Mouse (Mus musculus) thymus, adult 2 months (tissue): Measurements from ENCODE around the gene Fbxl5. TPM values are rescaled to one million over a fixed set of nuclear protein-coding genes. Genes with fewer than 3 reads are reported as not detected.

ENCODE experiments used
- DNase-seq: peaks from one replicate; pipeline ENCODE4 v3.0.0; 2021
- H3K27ac ChIP-seq: fragments of 200-500 bp; 2 replicates; pipeline ENCODE4 v1.5.1; 2012; ENCODE audit warnings: low read length, control low read depth; ENCODE audit not compliant: control insufficient read depth, insufficient read depth
- H3K27me3 ChIP-seq: fragments of 200-500 bp; 2 replicates; pipeline ENCODE4 v1.6.1; 2012; ENCODE audit warnings: mild to moderate bottlenecking, low read length, moderate library complexity, mixed read lengths; ENCODE audit not compliant: control insufficient read depth, insufficient read depth
- H3K36me3 ChIP-seq: fragments of 200-500 bp; 2 replicates; pipeline ENCODE4 v1.6.1; 2012; ENCODE audit warnings: mild to moderate bottlenecking, low read length, moderate library complexity; ENCODE audit not compliant: control insufficient read depth, insufficient read depth
- H3K4me1 ChIP-seq: fragments of 200-500 bp; replicated peaks from 2 replicates; pipeline ENCODE4 v1.6.1; 2012; ENCODE audit warnings: low read length; ENCODE audit not compliant: control insufficient read depth, insufficient read depth
- H3K4me3 ChIP-seq: fragments of 200-500 bp; 2 replicates; pipeline ENCODE4 v1.5.1; 2012; ENCODE audit warnings: mild to moderate bottlenecking, low read length, control low read depth, moderate library complexity; ENCODE audit not compliant: control insufficient read depth, insufficient read depth
- CTCF ChIP-seq: fragments of 200-500 bp; IDR thresholded peaks from 2 replicates; pipeline ENCODE4 v1.5.1; 2012; ENCODE audit warnings: mild to moderate bottlenecking, control low read depth, low read length, moderate library complexity, borderline replicate concordance; ENCODE audit not compliant: control insufficient read depth, poor library complexity, insufficient read depth; ENCODE audit errors: extremely low read depth
- POLR2A ChIP-seq: fragments of 200-500 bp; IDR thresholded peaks from 2 replicates; pipeline ENCODE4 v1.6.1; 2012; ENCODE audit warnings: mild to moderate bottlenecking, low read length, control low read depth, moderate library complexity; ENCODE audit not compliant: control insufficient read depth, poor library complexity, insufficient read depth; ENCODE audit errors: extremely low read depth
- WGBS: fragments of 180-500 bp; shearing (Covaris S2); methylation state at CpG from one replicate; pipeline ENCODE4 v1.1.7; 2018; 5-methylcytosine and 5-hydroxymethylcytosine counted together
- polyA plus RNA-seq: library from polyadenylated mRNA; depleted of rRNA; stranded (reverse); fragments of >200 nt; gene quantifications from 2 replicates; pipeline ENCODE4 v1.2.3, GENCODE M21; 2012

The Fbxl5 gene
- polyA plus RNA-seq, 1 experiment = 26.7 TPM

DNA sequence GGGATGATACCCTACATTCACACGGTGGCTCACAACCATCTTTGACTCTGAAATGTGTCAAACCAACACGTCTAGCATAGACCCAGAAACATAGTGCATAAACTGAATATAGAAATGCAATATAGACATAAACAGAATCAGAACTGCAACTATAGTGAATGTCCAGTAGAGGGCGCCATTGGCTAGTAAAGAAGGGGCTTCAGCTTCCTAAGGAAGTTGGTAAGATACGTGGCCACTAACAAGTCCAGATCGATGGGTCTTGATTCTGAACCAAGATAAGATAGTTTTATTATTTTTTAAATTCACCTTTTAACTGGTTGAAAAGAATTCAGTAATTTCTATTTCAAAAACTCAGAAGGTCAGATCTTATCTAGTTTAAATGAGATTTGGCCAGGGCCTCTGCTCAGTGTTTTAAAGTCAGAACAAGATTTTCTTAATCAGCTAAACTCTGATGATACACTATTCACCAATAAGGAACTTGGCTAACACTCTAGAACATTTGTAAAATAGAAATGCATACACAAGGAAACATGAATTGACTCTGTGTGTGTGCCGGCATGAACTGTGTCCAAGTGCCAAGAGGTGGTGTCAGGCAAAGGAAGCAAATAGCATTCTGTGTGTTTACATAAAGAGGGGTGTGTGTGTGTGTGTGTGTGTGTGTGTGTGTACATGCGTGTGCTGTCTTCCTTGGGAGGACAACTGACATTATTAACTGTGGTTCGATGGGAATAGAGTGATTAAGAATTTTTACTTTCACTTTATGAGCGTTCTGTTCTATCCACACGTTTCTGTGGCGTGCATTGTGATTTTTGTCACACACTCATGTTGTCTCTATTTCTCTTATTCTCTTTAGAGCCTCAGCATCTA, 19.9 kb upstream of the Fbxl5 start:
- Histone ChIP-seq H3K4me3 (no peak overlapping the region), H3K36me3 (no peaks in the 10 kb centered on the region), H3K4me1 (no peaks in the 10 kb centered on the region), H3K27me3 (no peaks in the 10 kb centered on the region), H3K27ac (no peak overlapping the region)
- TF ChIP-seq POLR2A (no peak), CTCF (no peak)
- WGBS = 15% methylated on average over 11 of the region's 11 CpGs
- peak; percentile 60 for DNase-seq

DNA sequence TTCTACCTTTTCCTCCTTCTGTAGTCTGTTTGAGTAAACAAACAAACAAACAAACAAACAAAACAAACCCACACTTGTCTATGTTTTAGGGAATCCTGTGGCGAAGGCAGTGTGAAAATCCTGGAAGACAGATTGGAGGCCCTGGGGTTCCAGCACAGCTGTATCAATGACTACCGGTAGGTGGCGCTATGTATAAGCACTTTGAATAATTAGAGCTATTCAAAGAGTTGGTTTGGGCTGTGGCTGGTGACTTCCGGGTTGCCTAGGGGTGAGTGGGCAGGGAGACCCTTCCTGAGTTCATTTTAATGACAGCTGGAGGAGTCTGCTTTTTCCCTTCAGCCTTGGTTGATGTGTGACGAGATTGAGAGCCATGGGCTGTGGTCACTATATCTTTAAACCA, 15.9 kb upstream of the Fbxl5 start:
- no peaks in the 10 kb centered on the region for H3K27me3 ChIP-seq
- 41% methylated on average over 5 of the region's 5 CpGs for WGBS
- DNase-seq = peak; percentile 60

GRCm38 (mm10) chr5:43836590-43836989, 15.2 kb upstream of the Fbxl5 start:
- Histone ChIP-seq H3K27me3 (no peaks in the 10 kb centered on the region), H3K4me3 (no peak overlapping the region), H3K36me3 (no peaks in the 10 kb centered on the region), H3K4me1 (no peaks in the 10 kb centered on the region), H3K27ac (no peak overlapping the region)
- TF ChIP-seq CTCF = no peak
- no peak for TF ChIP-seq POLR2A
- no peak for DNase-seq
- 94% methylated on average over 7 of the region's 7 CpGs for WGBS

More for the DNA sequence above, 15.9 kb upstream of the Fbxl5 start:
- Histone ChIP-seq H3K4me3 (no peak overlapping the region), H3K27ac (no peak overlapping the region), H3K36me3 (no peaks in the 10 kb centered on the region), H3K4me1 (no peaks in the 10 kb centered on the region)
- no peak for TF ChIP-seq POLR2A
- no peak for TF ChIP-seq CTCF

DNA sequence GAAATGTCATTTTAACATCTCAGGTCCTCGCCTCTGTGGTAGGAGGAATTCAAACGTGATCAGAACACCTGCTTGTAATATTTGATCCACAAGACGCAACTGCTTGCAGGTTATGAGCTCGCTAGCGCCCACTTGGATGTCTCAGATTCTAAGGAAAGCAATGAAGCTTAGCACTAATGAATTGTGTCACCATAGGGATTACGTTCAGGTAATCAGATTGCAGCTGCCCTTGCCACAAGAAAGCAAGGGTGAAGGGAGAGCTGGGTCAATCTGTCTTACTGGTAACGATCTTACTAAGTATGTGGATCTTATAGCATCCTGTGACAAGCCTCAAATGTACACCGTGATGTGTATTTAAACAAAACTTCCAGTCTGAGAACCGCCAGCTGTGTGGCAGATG, 5.9 kb upstream of the Fbxl5 start:
- WGBS = 53% methylated on average over 9 of the region's 9 CpGs
- H3K4me1 ChIP-seq = peaks cover 23% of the 10 kb centered on the region
- TF ChIP-seq POLR2A (no peak), CTCF (no peak)

DNA sequence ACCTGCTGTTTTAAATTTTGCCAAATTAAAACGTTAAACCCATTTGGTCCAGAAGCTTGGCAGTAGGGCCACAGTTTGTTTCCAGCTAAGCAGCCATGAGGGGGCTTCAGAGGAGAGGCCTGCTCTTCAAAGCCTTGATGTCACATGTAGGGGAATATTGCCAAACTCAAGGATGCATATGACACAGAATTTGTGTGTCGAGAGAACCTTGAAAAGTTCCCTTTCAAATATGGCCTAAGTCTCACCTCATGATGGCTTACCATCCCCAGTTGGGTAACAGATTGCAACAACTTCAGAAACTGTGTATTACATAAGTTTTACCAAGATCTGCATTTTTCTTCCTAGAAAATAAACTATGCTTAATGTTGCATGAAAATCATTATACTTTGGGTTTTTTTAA, 5.4 kb upstream of the Fbxl5 start:
- Histone ChIP-seq H3K4me1 (peaks cover 23% of the 10 kb centered on the region), H3K27me3 (no peaks in the 10 kb centered on the region), H3K27ac (peak overlapping the region; percentile 55; the same call in 1 of the 2 replicates), H3K4me3 (no peak overlapping the region), H3K36me3 (no peaks in the 10 kb centered on the region)
- TF ChIP-seq POLR2A (no peak), CTCF (no peak)
- DNase-seq = no peak
- WGBS = 92% methylated on average over 2 of the region's 2 CpGs

More for the DNA sequence above, 5.9 kb upstream of the Fbxl5 start:
- Histone ChIP-seq H3K36me3 (no peaks in the 10 kb centered on the region), H3K27me3 (no peaks in the 10 kb centered on the region), H3K27ac (no peak overlapping the region), H3K4me3 (no peak overlapping the region)
- no peak for DNase-seq

GRCm38 (mm10) chr5:43824580-43824979, 3.1 kb upstream of the Fbxl5 start:
- no peaks in the 10 kb centered on the region for H3K27me3 ChIP-seq
- peak overlapping the region; percentile 84 for H3K27ac ChIP-seq
- peak; percentile 70 for DNase-seq
- no peak overlapping the region for H3K4me3 ChIP-seq
- TF ChIP-seq POLR2A (no peak), CTCF (no peak)
- H3K36me3 ChIP-seq = no peaks in the 10 kb centered on the region
- WGBS = 11% methylated on average over 3 of the region's 3 CpGs
- H3K4me1 ChIP-seq = peaks cover 30% of the 10 kb centered on the region

DNA sequence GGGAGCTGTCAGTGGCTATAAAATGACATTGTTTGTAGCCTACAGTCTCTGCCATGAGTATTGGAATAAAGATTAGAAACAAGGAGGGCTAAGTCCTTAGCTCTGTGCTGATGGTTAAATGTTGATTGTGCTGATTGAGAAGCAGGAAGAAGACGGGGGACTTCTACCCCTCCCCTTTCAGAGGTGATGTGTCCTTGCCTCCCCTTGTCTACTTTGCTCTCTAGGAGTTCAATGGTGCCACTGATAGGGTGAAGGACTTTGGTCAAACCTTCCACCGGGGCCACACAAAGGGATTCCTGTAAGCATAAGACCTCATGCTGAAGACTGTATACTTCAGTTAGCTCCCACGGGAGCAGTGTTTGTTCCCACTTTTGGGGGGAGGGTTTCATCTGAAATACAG, 1.4 kb upstream of the Fbxl5 start:
- no peak for DNase-seq
- H3K4me3 ChIP-seq = no peak overlapping the region
- H3K4me1 ChIP-seq = peaks cover 36% of the 10 kb centered on the region
- no peak overlapping the region for H3K27ac ChIP-seq
- TF ChIP-seq CTCF = no peak
- TF ChIP-seq POLR2A = no peak
- H3K36me3 ChIP-seq = no peaks in the 10 kb centered on the region
- WGBS = 77% methylated on average over 3 of the region's 3 CpGs
- no peaks in the 10 kb centered on the region for H3K27me3 ChIP-seq
